Comparison of ENCODE assay signal across 7 mouse cellular contexts in genomic region chr16:33942341-33942740, GRCm38 (mm10). TPM values are rescaled to one million over a fixed set of nuclear protein-coding genes. Genes with fewer than 3 reads are reported as not detected.
DNase-seq lines count a peak whose midpoint lies in the region.

No protein-coding gene starts in this region.

- DNase-seq in right cerebral cortex, postnatal 10 days (ENCODE audit: low spot score in 2 of 2) = peak; percentile 46 to 49
- no peak for DNase-seq in right cerebral cortex, postnatal 25 days
- peak; percentile 66 for DNase-seq in gastrocnemius, postnatal 14 days
- peak; percentile 79 for DNase-seq in kidney, adult 11 months
- peak; percentile 76 to 85 for DNase-seq in lung, postnatal 4 days
- DNase-seq in right cerebral cortex, adult 2 months (ENCODE audit: low spot score in 2 of 2) = no peak
- DNase-seq in spleen, adult 18-20 months = no peak

- intact Hi-C loops in gastrocnemius, postnatal 14 days (cut with DNase I; ENCODE audit: low total_unique reads) = loop anchor here (10.0 kb wide), 1 partner anchor 58 kb away; no protein-coding TSS in a partner anchor

RNA-seq across cellular contexts. Expression of gene Umps, which starts 24.5 kb away (rescaled TPM):
- total RNA-seq in gastrocnemius, postnatal 14 days (2021) = 1 to 10 TPM; 5.3 to 7.0 TPM

Comparison
In these comparisons a context has a peak if more than half of its experiments do, and no peak if none do; other contexts are left out.
1. DNase-seq: peak in right cerebral cortex, postnatal 10 days (2 of 2), gastrocnemius, postnatal 14 days (single experiment), kidney, adult 11 months (single experiment) and lung, postnatal 4 days (2 of 2); none in right cerebral cortex, postnatal 25 days (single experiment), right cerebral cortex, adult 2 months (0 of 2) and spleen, adult 18-20 months (0 of 2).